Mouse (Mus musculus) T-helper 1 cell (primary cell): ENCODE measurements around the gene G530012D18Rik.

Experiments
- in situ Hi-C: fragments of 300-600 bp; cut with MboI, MseI; formaldehyde crosslinking; loops from one replicate; pipeline ENCODE4 v1.15.1; 2025; ENCODE audit warnings: high pct_unique_total_duplicates

Gene G530012D18Rik

DNA sequence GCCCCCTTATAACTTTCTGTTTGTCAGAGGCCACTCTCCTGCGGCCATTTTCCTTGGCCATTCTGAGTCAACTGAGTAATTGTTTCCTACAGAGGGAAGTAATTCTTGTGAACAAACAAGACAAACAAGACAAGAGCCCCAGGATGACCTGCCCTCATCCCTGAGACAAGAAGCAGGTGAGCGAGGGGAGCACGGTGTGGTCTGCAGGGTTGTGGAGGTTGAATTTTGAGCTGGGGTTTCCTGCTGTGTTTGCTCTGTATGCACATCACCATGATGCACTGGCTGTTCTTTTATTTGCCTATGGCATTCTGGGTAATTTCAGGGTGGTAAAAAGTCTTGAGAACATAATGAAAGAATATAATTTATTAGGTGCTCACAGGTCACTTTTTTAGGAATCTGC is 39.6 kb downstream of the G530012D18Rik start:
- in situ Hi-C loops, result loop anchor here (10.0 kb wide), 1 partner anchor 360 kb away; no protein-coding TSS in a partner anchor

DNA sequence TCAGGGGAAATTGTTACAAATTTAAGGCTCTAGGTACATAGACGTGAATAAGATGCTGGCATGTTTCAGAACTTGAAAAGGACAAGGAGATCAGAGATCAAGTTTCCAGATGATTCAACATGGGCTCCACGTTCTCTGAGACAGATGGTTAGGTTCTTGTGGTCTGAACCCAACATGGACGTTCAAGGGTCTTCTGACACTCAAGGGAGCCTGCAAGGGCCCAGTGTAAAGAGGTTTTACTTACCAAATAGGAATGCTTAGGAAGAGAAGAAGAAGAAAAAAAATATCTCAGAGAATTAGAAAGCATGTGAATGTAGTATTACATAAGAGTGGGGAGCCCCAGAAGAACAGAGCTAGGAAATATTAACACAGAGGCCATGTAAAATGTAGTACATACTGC is 40.3 kb downstream of the G530012D18Rik start:
- in situ Hi-C loops, result loop anchor here (10.0 kb wide), 1 partner anchor 361 kb away; no protein-coding TSS in a partner anchor

DNA sequence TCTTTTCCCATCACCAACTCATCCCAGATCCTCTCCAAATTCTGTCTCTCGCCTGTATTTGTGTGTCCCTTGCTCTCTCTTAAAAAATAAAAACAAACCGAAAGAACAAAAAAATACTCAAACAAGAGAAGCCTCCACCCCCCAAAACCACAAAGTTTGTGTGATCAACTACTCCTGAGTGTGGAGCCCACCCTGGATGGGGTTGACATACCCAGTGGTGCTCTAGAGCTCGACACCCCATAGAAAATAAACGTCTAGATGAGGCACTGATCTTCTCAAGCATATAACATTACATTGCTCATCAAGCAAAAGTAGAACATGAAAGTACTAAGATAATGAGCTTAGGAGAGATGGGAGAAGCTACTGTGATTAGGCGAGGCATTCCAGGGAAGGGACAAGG is 41.7 kb downstream of the G530012D18Rik start:
- in situ Hi-C loops, result loop anchor here (10.0 kb wide), 1 partner anchor 362 kb away; no protein-coding TSS in a partner anchor

DNA sequence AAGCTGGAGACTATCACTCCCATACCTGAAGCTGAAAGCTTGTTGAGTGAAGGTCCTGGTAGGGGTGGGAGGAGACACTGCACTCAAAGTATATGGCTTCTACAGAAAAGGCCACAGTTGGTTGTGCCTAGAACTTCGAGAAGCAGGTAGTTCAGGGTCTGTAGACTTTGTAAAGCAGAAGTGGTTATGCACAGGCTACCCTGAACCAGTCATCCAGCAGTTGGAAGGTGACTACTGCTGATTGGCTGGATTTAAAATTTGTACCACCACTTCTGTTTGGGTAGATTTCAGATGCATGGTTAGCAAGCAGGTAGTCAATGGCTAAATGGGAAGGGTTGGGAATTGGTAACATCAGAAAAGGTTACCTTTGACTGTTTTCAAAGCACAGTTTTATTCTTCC is 43.2 kb downstream of the G530012D18Rik start:
- in situ Hi-C loops, result loop anchor here (10.0 kb wide), 1 partner anchor 364 kb away; no protein-coding TSS in a partner anchor
